Mouse (Mus musculus) NIH3T3 (cell line): ENCODE results near the gene Mrpl24.
A peak's percentile ranks its signal among the peaks of the same experiment; 100 is the strongest.

ENCODE experiments used
- DNase-seq: peaks from one replicate; pipeline ENCODE4 v3.0.0-alpha.2; 2012; ENCODE audit warnings: low read depth

The Mrpl24 gene

GRCm38 (mm10) chr3:87910573-87911141 lies 8.6 kb upstream of the Mrpl24 start:
- DNase-seq = peak; percentile 99

- no peak for DNase-seq
These were observed 5.8 kb upstream of the Mrpl24 start for GRCm38 (mm10) chr3:87913491-87913890.

- DNase-seq = no peak
These were observed 5.4 kb upstream of the Mrpl24 start for GRCm38 (mm10) chr3:87913891-87914290.

GRCm38 (mm10) chr3:87916990-87917389 lies 2.3 kb upstream of the Mrpl24 start:
- peak; percentile 36 for DNase-seq

GRCm38 (mm10) chr3:87918551-87918950 lies 755 bp upstream of the Mrpl24 start:
- no peak for DNase-seq

- no peak for DNase-seq
These were observed 1.1 kb downstream of the Mrpl24 start for GRCm38 (mm10) chr3:87920270-87920943.

- DNase-seq = no peak
These were observed 5.7 kb downstream of the Mrpl24 start for GRCm38 (mm10) chr3:87924996-87925395.

- no peak for DNase-seq
These were observed 8.1 kb downstream of the Mrpl24 start for GRCm38 (mm10) chr3:87927452-87927851.

GRCm38 (mm10) chr3:87929341-87930077 lies 10.2 kb downstream of the Mrpl24 start:
- no peak for DNase-seq

- DNase-seq = peak; percentile 98
These were observed 10.9 kb downstream of the Mrpl24 start, which contains the start of the genes Isg20l2 and Rrnad1 for GRCm38 (mm10) chr3:87930078-87930795. TSS of gene Isg20l2 (plus strand) at chr3:87930314. TSS of gene Rrnad1 (minus strand) at chr3:87930717.

GRCm38 (mm10) chr3:87934026-87934425 lies 14.7 kb downstream of the Mrpl24 start:
- no peak for DNase-seq

- no peak for DNase-seq
These were observed 15.2 kb downstream of the Mrpl24 start for GRCm38 (mm10) chr3:87934501-87934900.

GRCm38 (mm10) chr3:87935201-87935600 lies 15.9 kb downstream of the Mrpl24 start:
- no peak for DNase-seq

- peak; percentile 92 for DNase-seq
These were observed 16.5 kb downstream of the Mrpl24 start for GRCm38 (mm10) chr3:87935776-87936175.

GRCm38 (mm10) chr3:87940611-87941010 lies 21.3 kb downstream of the Mrpl24 start:
- DNase-seq = peak; percentile 51

- peak; percentile 90 for DNase-seq
These were observed 23.2 kb downstream of the Mrpl24 start for GRCm38 (mm10) chr3:87942471-87942870.

GRCm38 (mm10) chr3:87943586-87943985 lies 24.3 kb downstream of the Mrpl24 start:
- DNase-seq = no peak

GRCm38 (mm10) chr3:87944838-87945600 lies 25.7 kb downstream of the Mrpl24 start:
- DNase-seq = peak; percentile 80

GRCm38 (mm10) chr3:87945781-87946540 lies 26.7 kb downstream of the Mrpl24 start:
- no peak for DNase-seq

GRCm38 (mm10) chr3:87946541-87946860 lies 27.2 kb downstream of the Mrpl24 start:
- peak; percentile 73 for DNase-seq
